11 mouse cellular contexts compared by ENCODE assay signal in the genomic region with DNA sequence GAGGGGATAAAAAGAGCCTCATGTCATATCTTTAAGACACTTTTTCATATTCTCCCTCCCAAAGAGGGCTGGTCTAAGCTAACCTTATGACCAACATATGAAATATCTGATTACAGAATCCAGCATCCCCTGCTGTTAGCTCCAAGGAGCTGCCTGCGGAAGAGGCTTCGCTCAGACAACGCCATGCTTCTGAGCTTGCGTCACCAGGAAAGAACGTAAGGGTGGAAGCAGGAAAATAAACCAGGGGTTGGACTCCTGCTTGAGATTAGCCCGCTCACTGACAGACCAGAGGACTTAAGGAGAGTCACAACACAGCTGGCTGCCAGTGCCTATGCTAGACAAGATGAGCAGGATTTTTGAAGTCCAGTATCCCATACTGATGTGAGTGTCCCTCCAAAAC.
DNase-seq lines count a peak whose midpoint lies in the region; ATAC-seq and TF ChIP-seq lines count a peak whose summit lies in the region.
"Had no signal": no experiment of that assay in that cellular context is flagged by ENCODE, and none has a peak within 500 bp of the region (broad histone marks: within the 10 kb centered on the region; RNA-seq: fewer than 3 reads in every experiment).

No protein-coding gene starts in this region.

- ATAC-seq in embryonic facial prominence, embryonic 13.5 days (ENCODE audit: insufficient number of reproducible peaks, insufficient read depth, low FRiP score, low TSS enrichment, low read depth): no peak
- ATAC-seq in heart, postnatal 0 days (ENCODE audit: insufficient read depth, low read depth): peak; percentile 32; the same call in 1 of the 2 replicates

- intact Hi-C loops in heart, postnatal 25 days (cut with DNase I): no loop called here

- no peak overlapping the region for H3K4me3 ChIP-seq in embryonic facial prominence, embryonic 13.5 days
- H3K4me3 ChIP-seq in heart, postnatal 0 days (ENCODE audit: low read depth, low read length): no peak overlapping the region
- H3K4me3 ChIP-seq in midbrain, embryonic 10.5 days: no peak overlapping the region

- H3K9me3 ChIP-seq in embryonic facial prominence, embryonic 13.5 days: no peaks in the 10 kb centered on the region
- H3K9me3 ChIP-seq in heart, postnatal 0 days (replicated peaks; ENCODE audit: control insufficient read depth, low read length): no peaks in the 10 kb centered on the region
- no peaks in the 10 kb centered on the region for H3K9me3 ChIP-seq in midbrain, embryonic 10.5 days (replicated peaks)

- TF ChIP-seq CTCF in heart, postnatal 0 days (IDR thresholded peaks at IDR 0.05; ENCODE audit: low read depth): no peak

- H3K27ac ChIP-seq in embryonic facial prominence, embryonic 13.5 days: 0 out of 2 replicates have a peak overlapping the region, but pooled peaks have one; percentile 11
- H3K27ac ChIP-seq in heart, postnatal 0 days (ENCODE audit: low read depth): peak overlapping the region; percentile 83
- H3K27ac ChIP-seq in midbrain, embryonic 10.5 days (replicated peaks): no peak overlapping the region
- H3K27ac ChIP-seq: liver, embryonic 14.5 days had no signal

- no peaks in the 10 kb centered on the region for H3K36me3 ChIP-seq in embryonic facial prominence, embryonic 13.5 days
- H3K36me3 ChIP-seq in heart, postnatal 0 days (replicated peaks; ENCODE audit: control insufficient read depth, insufficient read depth, low read length): no peaks in the 10 kb centered on the region
- no peaks in the 10 kb centered on the region for H3K36me3 ChIP-seq in midbrain, embryonic 10.5 days

- TF ChIP-seq EP300 in heart, postnatal 0 days (IDR thresholded peaks at IDR 0.05; ENCODE audit: low read depth): no peak

- no peak overlapping the region for H3K4me2 ChIP-seq in embryonic facial prominence, embryonic 13.5 days
- H3K4me2 ChIP-seq in heart, postnatal 0 days (ENCODE audit: low read depth, low read length): no peak overlapping the region

- peak; percentile 96 for DNase-seq in heart, adult 11 months
- DNase-seq in heart, postnatal 25 days (ENCODE audit: low spot score): no peak
- peak; percentile 70 for DNase-seq in heart, postnatal 0 days (ENCODE audit: low spot score)
- peak; percentile 67 for DNase-seq in lung, postnatal 10 days
- DNase-seq in left cerebral cortex, adult 9 months (ENCODE audit: low spot score in 2 of 2): no peak
- DNase-seq in midbrain, embryonic 10.5 days (ENCODE audit: low spot score): no peak
- no peak for DNase-seq in adipocyte (ENCODE audit: low spot score)
- DNase-seq: adrenal gland, postnatal 25 days; cerebellum, adult 8-10 months had no signal

- H3K27me3 ChIP-seq in embryonic facial prominence, embryonic 13.5 days: no peaks in the 10 kb centered on the region
- H3K27me3 ChIP-seq in heart, postnatal 0 days (ENCODE audit: control insufficient read depth, insufficient read depth, low read length): no peaks in the 10 kb centered on the region
- no peaks in the 10 kb centered on the region for H3K27me3 ChIP-seq in midbrain, embryonic 10.5 days (ENCODE audit: low read depth, poor library complexity, severe bottlenecking)

- peaks cover 7% of the 10 kb centered on the region for H3K4me1 ChIP-seq in embryonic facial prominence, embryonic 13.5 days
- H3K4me1 ChIP-seq in heart, postnatal 0 days (ENCODE audit: control insufficient read depth, insufficient read depth): peaks cover 57% of the 10 kb centered on the region
- peaks cover 8% of the 10 kb centered on the region for H3K4me1 ChIP-seq in midbrain, embryonic 10.5 days

- no peak overlapping the region for H3K9ac ChIP-seq in embryonic facial prominence, embryonic 13.5 days
- no peak overlapping the region for H3K9ac ChIP-seq in heart, postnatal 0 days (replicated peaks; ENCODE audit: low read depth, low read length)
- H3K9ac ChIP-seq: liver, embryonic 14.5 days had no signal

- WGBS in embryonic facial prominence, embryonic 13.5 days: 63% methylated on average over 6 of the region's 6 CpGs
- 31% methylated on average over 6 of the region's 6 CpGs for WGBS in heart, postnatal 0 days
- WGBS in midbrain, embryonic 10.5 days: 70% methylated on average over 6 of the region's 6 CpGs

Comparison
In these comparisons a context has a peak if more than half of its experiments do, and no peak if none do; other contexts are left out.
1. DNase-seq: peak in heart, adult 11 months (single experiment), heart, postnatal 0 days (single experiment) and lung, postnatal 10 days (single experiment); none in heart, postnatal 25 days (single experiment), left cerebral cortex, adult 9 months (0 of 2), midbrain, embryonic 10.5 days (single experiment) and adipocyte (single experiment).